Mouse (Mus musculus) small intestine, adult 2 months (tissue): ENCODE data around the gene Btg1. TPM values are rescaled to one million over a fixed set of nuclear protein-coding genes. Genes with fewer than 3 reads are reported as not detected.

Experiments used
- H3K27ac ChIP-seq: fragments of 200-500 bp; 2 replicates; pipeline ENCODE4 v1.5.1; 2012; ENCODE audit warnings: low read depth, low read length, control low read depth, inconsistent platforms; ENCODE audit not compliant: insufficient read depth
- H3K27me3 ChIP-seq: fragments of 200-500 bp; 2 replicates; pipeline ENCODE4 v1.6.1; 2012; ENCODE audit warnings: mild to moderate bottlenecking, moderate library complexity, low read length, inconsistent platforms; ENCODE audit not compliant: control insufficient read depth, insufficient read depth
- H3K36me3 ChIP-seq: fragments of 200-500 bp; 2 replicates; pipeline ENCODE4 v1.6.1; 2012; ENCODE audit warnings: mild to moderate bottlenecking, low read length, control low read depth, inconsistent platforms; ENCODE audit not compliant: control insufficient read depth, insufficient read depth
- H3K4me1 ChIP-seq: fragments of 200-500 bp; 2 replicates; pipeline ENCODE4 v1.6.1; 2012; ENCODE audit warnings: low read length, inconsistent platforms, mixed read lengths; ENCODE audit not compliant: control insufficient read depth, insufficient read depth, insufficient read length
- H3K4me3 ChIP-seq: fragments of 200-500 bp; 2 replicates; pipeline ENCODE4 v1.5.1; 2012; ENCODE audit warnings: low read depth, mild to moderate bottlenecking, control low read depth, inconsistent platforms, low read length, moderate library complexity
- CTCF ChIP-seq: fragments of 200-500 bp; IDR thresholded peaks from 2 replicates; pipeline ENCODE4 v1.5.1; 2012; ENCODE audit warnings: low read depth, mild to moderate bottlenecking, control low read depth, inconsistent platforms, low read length, moderate library complexity, mixed read lengths; ENCODE audit not compliant: insufficient replicate concordance, insufficient read length; ENCODE audit errors: extremely low read depth
- POLR2A ChIP-seq: fragments of 200-500 bp; IDR thresholded peaks from 2 replicates; pipeline ENCODE4 v1.6.1; 2012; ENCODE audit warnings: low read depth, mild to moderate bottlenecking, control low read depth, inconsistent platforms, low read length, moderate library complexity
- WGBS: fragments of 180-500 bp; shearing (Covaris S2); methylation state at CpG from one replicate; pipeline ENCODE4 v1.1.7; 2018; 5-methylcytosine and 5-hydroxymethylcytosine counted together
- polyA plus RNA-seq: library from polyadenylated mRNA; depleted of rRNA; stranded (reverse); fragments of >200 nt; gene quantifications from 2 replicates; pipeline ENCODE4 v1.2.3, GENCODE M21; 2012

Btg1 gene
- polyA plus RNA-seq, 1 experiment: 32.7 TPM

DNA sequence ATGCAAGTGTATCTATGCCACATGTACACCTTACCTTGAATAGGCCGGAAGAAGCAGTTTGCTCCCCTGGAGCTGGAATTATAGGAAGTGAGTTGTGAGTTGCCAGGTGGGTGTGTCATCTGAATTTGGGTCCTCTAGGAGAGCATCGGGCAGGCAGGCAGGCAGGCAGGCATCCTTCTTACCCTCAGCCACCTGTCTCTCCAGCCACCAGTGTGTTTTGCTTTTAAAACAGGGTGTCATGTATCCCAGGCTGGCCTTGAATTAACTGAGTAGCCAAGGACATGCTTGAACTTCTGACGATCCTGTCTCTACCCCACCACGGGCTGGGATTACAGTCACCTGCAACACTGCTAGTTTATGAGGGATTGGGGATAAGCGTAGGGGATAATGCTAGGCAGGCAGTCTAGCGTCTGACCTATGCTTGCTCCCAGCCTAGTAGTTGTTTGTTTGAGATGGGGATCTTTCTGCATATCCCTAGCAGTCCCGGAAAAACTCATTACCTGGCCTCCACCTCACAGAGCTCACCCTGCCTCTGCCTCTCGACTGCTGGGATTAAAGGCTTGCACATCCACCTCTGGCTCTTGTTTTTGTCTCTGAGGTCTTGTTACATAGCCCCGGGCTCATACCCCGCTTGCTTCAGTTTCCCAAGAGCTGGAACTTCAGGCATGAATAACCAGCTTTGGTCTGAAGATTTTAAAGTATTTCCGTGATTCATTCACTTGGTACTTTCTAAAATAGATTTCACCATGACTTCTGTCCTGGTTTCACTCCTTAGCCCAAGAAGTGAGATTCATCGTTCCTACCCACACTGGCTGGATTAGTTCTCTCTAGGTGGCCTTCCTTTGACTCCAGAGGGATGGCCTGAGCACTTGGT, 15.7 kb downstream of the Btg1 start:
- H3K27ac ChIP-seq: no peak overlapping the region
- H3K4me1 ChIP-seq: peaks cover 4% of the 10 kb centered on the region; the same call in 1 of the 2 replicates
- H3K4me3 ChIP-seq: no peak overlapping the region
- H3K36me3 ChIP-seq: peaks cover 5% of the 10 kb centered on the region; the same call in 1 of the 2 replicates
- WGBS: 75% methylated on average over 12 of the region's 12 CpGs
- TF ChIP-seq CTCF: no peak
- TF ChIP-seq POLR2A: no peak
- no peaks in the 10 kb centered on the region for H3K27me3 ChIP-seq

DNA sequence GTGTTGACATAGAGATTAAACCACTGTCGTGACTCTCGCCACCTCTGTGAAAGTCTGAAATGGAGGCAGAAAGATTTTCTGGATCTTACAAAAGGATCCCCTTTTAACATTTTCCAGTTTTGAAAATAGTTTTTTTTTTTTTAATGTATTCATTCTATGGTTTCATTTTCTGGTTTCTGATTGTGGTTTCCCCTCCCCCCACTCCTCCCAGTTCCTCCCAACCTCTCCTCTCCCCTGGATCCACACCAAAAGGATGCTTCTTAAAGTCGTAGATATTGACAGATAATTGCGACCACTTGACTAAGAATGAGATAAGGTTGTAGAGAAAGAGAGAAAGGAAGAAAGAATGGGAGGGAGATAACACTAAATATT, 16.3 kb downstream of the Btg1 start:
- Histone ChIP-seq H3K4me1 (peaks cover 4% of the 10 kb centered on the region; the same call in 1 of the 2 replicates), H3K27ac (no peak overlapping the region), H3K36me3 (peaks cover 5% of the 10 kb centered on the region; the same call in 1 of the 2 replicates), H3K4me3 (no peak overlapping the region), H3K27me3 (no peaks in the 10 kb centered on the region)
- TF ChIP-seq CTCF (no peak), POLR2A (no peak)
- 79% methylated on average over 4 of the region's 4 CpGs for WGBS

DNA sequence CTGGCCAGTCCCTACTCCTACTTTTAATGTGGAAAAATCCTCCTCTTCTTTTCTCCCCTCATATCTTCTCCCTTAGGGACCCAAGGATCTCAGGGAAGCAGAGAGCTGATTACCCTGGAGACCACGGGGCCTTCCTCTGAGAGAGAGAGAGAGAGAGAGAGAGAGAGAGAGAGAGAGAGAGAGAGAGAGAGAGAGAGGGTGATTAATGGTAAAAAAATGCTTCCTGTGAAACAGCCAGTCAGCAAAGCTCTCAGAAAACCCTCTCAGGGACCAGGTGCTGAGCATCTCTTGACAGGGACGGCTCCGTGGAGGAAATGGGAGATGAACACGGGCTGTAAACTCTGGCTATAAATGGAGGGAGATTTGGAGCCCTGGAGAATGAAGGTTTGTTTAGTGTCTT, 18.7 kb downstream of the Btg1 start:
- no peak overlapping the region for H3K27ac ChIP-seq
- no peaks in the 10 kb centered on the region for H3K27me3 ChIP-seq
- H3K4me3 ChIP-seq: no peak overlapping the region
- TF ChIP-seq POLR2A: no peak
- no peak for TF ChIP-seq CTCF
- WGBS: 34% methylated on average over 4 of the region's 4 CpGs
- H3K36me3 ChIP-seq: 0 out of 2 replicates have a peak, but pooled peaks cover 3% of the 10 kb centered on the region
- peaks cover 2% of the 10 kb centered on the region; the same call in 1 of the 2 replicates for H3K4me1 ChIP-seq

DNA sequence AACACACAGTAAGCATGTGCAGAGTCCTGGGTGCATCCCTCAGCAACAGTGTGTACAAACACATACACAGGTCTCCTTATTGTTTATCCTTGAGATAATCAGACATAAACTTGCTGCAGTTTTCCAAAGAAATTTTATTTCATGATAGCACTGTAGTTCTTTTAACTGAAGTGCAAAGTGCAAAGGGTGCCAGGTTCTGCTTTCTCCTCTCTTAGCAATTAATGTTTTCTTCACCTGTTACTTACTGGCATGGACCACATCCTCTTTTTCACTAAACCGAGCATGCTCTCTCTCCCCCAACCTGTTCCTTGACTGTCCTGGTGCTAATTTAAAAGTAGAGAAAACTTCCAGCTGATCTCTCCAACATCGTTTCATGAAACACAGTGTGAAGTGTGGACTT, 21.7 kb downstream of the Btg1 start:
- TF ChIP-seq CTCF (no peak), POLR2A (no peak)
- 37% methylated on average over 2 of the region's 2 CpGs for WGBS
- no peaks in the 10 kb centered on the region for H3K36me3 ChIP-seq

DNA sequence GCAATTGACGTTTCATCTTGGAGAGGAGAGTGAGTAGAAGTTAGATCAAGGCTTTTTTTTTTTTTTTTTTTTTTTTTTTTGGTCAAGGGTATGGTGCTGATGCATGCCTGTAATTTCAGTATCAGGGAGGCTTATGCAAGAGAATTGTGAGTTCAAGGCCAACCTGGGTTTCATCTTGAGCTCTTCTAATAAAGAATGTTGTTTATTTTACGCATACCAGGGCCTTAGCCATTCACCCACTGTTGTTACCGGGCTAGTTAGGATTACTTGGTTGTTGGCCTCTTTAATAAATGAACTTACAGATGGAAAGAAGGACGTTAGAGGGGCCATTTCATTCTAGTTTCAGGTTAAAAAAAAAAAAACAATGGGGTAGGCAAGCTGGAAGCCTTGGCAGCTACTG, 25.2 kb downstream of the Btg1 start:
- no peak overlapping the region for H3K4me3 ChIP-seq
- no peaks in the 10 kb centered on the region for H3K27me3 ChIP-seq
- peaks cover 9% of the 10 kb centered on the region; the same call in 1 of the 2 replicates for H3K4me1 ChIP-seq
- no peaks in the 10 kb centered on the region for H3K36me3 ChIP-seq
- 87% methylated on average over 4 of the region's 4 CpGs for WGBS
- TF ChIP-seq POLR2A: no peak
- no peak for TF ChIP-seq CTCF
- H3K27ac ChIP-seq: no peak overlapping the region

More for the DNA sequence above, 21.7 kb downstream of the Btg1 start:
- Histone ChIP-seq H3K27ac (no peak overlapping the region), H3K4me3 (no peak overlapping the region), H3K4me1 (peaks cover 2% of the 10 kb centered on the region; the same call in 1 of the 2 replicates), H3K27me3 (no peaks in the 10 kb centered on the region)

DNA sequence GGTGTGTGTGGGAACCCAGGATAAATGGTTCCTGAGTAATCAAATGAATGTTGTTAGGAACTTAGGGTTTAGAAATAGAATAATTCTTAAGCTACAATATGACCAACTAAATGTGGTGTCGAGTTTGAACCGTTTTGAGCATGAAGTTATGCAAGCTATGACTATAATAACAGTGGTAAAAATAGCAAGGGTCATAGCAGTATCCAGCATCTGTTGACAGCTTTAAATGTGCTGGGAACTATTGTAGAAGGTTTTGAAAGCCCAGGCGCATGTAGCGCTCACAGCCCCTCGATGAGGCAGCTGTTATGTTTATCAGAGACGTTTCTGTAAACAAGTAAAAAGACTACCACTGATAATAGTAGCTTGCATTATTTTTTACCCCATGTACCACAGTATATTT, 25.9 kb downstream of the Btg1 start:
- H3K36me3 ChIP-seq: no peaks in the 10 kb centered on the region
- H3K4me3 ChIP-seq: no peak overlapping the region
- TF ChIP-seq CTCF (no peak), POLR2A (no peak)
- WGBS: 64% methylated on average over 6 of the region's 6 CpGs
- no peak overlapping the region for H3K27ac ChIP-seq
- H3K27me3 ChIP-seq: no peaks in the 10 kb centered on the region
- peaks cover 15% of the 10 kb centered on the region for H3K4me1 ChIP-seq

DNA sequence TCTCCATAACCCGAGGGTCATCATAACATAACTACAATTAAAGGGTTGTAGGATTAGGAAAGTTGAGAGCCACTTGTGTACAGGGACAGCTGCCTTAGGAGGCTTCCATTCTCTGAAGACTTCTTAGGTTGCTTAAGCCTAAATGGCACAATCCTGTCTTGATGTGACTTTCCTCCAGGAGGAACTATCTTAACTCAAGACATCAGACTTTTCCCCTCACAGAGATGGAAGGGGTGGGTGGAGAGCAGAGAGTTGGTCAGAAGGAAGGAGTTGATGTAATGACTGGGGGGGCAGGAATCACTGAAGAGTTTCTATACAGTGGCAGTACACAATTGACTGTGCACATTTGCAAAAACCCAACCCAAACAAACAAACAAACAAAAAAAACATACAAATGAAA, 28.4 kb downstream of the Btg1 start:
- TF ChIP-seq CTCF: no peak
- no peak for TF ChIP-seq POLR2A
- Histone ChIP-seq H3K4me3 (no peak overlapping the region), H3K27me3 (no peaks in the 10 kb centered on the region), H3K36me3 (no peaks in the 10 kb centered on the region), H3K27ac (no peak overlapping the region), H3K4me1 (peaks cover 19% of the 10 kb centered on the region)
- 43% methylated on average over 1 of the region's 1 CpGs for WGBS
